Mouse (Mus musculus): ENCODE data around the gene Rph3a. TPM values are rescaled to one million over a fixed set of nuclear protein-coding genes. Genes with fewer than 3 reads are reported as not detected.
"Not testable (repeated sequence)": the region's sequence is repeated elsewhere in the genome, so short reads cannot be mapped to it uniquely, and the experiment has no call there.

Gene Rph3a
- total RNA-seq, 2 experiments from 2014 or later = not detected

DNA sequence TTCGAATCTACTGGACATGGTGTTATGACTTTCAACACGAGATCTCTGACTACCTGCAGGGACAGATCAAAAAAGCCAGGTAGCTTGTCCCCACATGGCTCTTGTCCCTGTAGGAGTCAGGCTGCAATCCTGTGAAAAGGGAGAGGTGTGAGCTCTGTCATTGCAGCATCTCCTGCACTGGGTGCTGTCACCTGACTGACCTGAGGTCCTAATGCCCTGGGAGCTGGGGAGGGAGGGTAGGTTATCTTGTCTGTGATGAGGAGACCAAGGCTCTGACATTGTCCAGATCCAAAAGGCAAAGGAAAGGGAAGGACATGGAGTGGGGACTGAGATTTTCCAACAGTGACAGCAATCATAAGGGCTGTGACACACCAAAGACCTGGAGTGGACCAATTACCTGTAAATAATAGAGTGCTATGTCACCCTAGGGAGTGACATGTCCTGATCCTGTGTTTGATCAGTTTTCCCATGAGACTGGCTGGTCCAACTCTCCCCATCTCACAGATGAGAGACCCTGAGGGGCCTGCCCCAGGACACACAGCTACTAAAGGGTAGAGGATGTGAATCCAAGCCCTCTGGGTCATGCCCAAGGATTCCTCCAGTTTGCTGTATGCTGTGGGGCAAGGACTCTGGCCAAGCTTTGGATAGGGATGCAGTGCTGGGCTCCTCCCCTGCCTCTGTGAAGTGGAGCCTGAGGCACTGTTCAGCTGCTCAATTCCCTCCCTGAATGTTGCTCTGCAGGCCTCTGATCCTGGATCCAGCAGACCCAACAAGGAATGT lies 90.5 kb downstream of the Rph3a start:
- DNase-seq; intact Hi-C loops (cut with DNase I): not testable (repeated sequence)

DNA sequence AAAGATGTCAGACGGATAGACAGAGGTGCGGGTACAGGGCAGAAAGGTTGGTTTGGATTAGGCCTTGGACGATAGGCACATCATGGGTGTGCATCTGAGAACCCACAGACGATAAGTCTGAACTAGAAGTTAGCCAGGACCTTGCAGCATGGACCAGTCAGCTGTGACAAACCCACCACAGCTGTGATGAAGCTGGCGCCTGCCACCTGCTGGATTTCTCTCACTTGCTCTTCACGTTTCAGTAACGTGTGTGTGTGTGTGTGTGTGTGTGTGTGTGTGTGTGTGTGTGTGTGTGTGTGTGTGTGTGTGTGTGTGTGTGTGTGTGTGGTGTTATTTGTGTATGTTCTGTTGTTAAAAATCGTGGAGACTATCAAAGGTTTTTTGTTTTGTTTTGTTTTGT lies 95.7 kb downstream of the Rph3a start, which contains the start of gene Oas1d:
Gene Oas1d (plus strand): TSS at position 333 of the 400 bp plus-strand sequence.
- DNase-seq; intact Hi-C loops (cut with DNase I): not testable (repeated sequence)

DNA sequence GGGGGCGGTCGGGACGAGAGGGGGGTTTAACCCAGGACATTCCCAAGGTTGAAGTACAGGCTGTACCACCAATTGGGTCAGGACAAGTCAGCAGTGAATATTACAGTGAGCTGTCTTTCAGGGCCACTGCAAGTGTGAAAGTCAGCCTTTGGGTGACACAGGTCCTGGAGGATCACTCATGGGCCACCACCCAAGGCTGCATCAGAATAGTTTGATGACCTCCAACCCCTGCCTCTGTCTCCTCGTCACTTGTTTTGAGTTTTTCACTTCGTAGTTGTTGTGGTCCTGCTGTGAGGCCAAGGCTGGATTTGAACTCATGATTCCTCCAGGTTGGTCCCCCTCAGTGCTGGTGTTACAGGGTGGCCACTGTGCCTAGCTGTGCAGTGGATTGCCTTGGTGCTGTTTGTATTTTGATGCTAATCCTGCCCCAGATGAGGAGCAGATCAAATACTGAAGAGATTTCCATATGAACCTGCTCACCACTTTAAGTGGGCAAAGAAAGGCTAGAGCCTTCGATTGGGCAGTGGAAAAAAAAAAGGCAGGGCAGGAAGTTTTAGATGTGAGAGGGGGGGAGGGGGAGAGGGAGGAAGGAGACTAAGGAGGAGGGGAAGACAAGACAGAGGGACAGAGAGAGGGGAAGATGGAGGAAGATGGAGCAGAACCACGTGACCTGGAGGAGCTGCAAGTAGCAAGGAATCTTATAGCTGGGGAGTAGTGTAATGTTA lies 101.5 kb downstream of the Rph3a start:
- no peak for DNase-seq
- intact Hi-C loops (cut with DNase I) = no loop called here

DNA sequence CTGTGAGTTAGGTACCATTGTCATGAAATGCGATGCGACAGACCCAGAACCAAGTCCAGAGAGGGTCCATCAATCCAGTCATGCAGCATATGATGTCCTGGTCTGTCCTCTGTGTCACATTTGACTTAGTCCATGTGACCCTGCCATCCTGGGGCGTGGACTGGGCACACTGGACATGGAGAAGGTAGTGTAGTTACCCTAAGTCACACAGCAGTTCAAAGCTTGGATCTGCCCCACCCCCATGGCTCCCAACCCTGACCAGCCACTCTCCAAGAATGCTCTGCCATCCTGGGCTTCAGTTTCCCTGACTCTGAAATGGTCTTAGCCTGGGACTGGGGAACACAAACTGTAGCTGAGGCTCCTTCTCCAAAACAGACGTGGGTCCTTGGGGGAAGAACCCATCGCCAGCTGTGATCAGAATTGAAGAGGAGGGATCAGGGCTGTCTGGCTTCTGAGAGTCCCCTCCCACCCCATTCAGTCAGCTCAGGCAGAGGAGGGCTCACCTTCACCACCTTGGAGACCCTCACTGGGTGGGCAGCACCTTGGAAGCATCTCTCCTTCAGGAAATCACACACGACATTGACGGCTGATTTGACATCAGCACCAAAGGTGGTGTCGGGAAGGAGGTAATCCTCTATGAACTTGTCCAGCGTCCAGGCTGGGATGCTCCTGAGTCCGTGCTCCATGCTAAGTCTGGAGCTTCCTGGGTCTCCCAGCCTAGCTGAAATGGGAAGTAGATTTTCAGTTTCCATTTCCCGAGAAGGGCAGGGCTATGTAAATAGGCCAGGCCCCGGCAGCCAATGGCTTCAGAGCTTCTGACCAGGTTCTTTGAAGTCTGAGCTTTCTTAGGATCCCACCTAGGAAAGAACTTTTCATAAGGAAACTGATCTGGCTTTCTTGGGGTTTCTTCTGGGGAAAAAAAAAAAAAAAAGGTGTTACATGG lies 102.8 kb downstream of the Rph3a start, which contains the start of gene Oas1a:
Gene Oas1a (minus strand): TSS at position 731 of the 943 bp plus-strand sequence.
- intact Hi-C loops (cut with DNase I); DNase-seq: not testable (repeated sequence)

DNA sequence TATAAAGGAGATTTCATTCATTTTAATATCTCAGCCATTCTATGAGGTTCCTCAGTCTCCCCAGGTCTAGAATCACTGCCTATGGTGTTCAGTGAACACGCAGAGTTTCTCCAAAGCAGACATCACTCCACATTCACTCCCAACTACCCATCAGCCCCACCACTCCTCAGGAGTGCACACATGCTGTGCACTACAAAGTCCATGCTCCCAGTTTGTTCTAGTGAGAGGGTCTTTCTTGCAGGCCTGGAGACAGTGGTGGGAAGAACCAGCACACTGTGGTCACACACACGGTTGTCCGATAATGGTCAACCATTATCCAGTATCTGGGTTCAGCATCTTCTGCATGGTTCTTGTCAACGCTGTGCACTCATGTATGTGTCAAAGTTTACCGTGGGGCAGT lies 107.8 kb downstream of the Rph3a start:
- intact Hi-C loops (cut with DNase I) = no loop called here
- DNase-seq = no peak

DNA sequence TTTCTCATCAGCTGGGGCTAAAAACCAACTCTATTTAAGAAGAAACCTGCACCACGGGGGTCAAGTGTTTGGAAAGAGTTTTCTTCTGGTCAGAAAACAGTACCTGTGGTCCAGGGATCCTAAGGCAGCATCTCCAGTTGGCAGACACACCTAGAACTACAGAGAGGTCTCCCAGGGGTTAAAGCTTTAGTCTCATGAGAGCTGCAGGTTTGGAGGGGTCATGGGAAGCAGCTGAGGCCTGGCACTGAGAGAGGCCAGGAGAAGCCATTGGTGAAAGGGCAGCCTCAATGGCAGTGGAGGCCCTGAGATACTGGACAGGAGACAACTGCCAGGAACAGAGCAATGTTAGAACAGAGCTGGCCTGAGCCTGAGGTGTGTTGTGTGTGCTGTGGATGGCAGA lies 109.2 kb downstream of the Rph3a start:
- DNase-seq = no peak
- intact Hi-C loops (cut with DNase I) = loop anchor here (2.0 kb wide), 1 partner anchor 14 kb away; the partner anchor contains the start of gene Oas1g

DNA sequence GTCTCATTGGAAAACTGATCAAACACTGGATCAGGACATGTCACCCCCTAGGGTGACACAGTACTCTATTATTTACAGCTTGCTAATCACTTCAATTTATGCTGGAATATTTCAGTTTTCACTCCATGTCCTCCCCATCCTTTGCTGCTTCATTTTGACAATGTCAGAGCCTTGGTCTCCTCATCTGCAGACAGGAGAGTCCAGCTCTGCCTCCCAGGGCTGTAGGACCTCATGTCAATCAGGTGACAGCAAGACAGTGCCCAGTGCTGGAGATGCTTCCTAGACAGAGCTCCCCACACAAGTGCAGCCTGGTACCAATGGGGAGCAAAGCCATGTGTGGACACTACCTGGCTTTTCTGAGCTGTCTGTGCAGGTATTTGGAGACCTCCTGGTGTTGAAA lies 111.2 kb downstream of the Rph3a start:
- intact Hi-C loops (cut with DNase I) = loop anchor here (1.0 kb wide), 1 partner anchor 19 kb away; no protein-coding TSS in a partner anchor
- DNase-seq = no peak

DNA sequence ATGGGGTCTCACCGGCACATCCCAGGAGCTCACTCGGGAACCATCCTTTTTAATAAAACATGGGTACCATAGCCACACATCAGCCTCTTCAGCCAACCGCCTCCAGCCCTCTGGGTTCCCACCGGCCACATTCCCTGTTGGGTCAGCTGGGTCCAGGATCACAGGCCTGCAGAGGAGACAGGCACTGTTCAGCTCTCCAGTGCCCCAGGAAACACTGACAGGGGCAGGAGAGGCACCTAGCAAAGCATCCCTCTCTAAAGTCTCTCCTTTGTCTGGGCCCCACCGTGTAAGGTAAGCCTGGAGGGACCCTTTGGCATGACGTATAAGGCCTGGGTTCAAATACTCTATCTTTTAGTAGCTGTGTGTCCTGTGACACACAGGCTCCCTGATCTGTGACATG lies 111.6 kb downstream of the Rph3a start:
- intact Hi-C loops (cut with DNase I) = loop anchor here (1.0 kb wide), 1 partner anchor 19 kb away; no protein-coding TSS in a partner anchor
- DNase-seq = no peak

DNA sequence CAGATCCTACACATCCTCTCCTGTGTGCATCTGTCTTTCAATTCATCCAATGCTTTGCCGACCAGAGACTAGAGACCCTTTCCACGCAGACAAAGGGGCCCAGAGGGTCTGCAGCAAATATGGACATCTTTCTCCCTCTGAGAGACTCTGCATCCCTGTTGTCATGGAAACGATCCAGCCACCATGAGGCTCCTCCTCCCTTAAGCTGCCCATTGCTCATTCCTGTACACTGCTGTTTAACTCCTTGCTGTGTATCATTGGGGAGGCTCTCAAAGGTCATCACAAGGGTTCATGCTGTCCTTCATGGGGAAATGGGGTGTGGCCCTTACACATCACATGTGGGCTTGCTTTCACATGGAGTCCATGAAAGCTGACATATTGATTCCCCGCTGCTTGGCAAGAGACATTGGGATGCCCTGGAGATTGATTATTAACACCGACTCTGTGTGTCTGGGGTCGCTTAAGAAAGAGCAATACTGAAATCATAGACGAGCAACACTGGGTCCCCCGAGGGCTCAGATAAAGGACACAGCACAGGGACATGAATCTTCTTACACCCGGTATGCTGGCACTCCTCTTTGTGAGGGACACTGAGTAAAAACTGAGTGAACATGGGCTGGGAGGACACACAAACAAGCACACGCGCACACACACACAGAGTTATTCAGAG lies 114.5 kb downstream of the Rph3a start:
- intact Hi-C loops (cut with DNase I) = no loop called here
- no peak for DNase-seq

DNA sequence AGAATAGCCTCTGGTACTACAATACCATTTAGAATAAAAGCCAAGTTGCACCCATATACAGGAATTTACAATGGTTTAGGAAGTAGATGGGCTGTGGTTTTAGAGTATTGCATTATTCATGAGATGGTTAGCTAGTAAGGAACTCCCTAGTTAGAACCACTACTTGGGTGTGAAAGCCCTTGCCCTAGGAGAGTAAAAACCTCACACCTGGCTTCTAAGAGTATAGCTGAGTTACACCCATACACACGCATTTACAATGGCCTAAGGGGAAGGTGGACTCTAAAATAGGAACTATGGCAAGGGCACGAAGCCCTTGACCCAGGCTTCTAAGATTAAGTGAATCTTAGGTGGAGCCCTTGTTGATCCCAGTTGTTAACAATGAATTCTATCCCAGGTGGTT lies 115.2 kb downstream of the Rph3a start:
- DNase-seq; intact Hi-C loops (cut with DNase I): not testable (repeated sequence)

DNA sequence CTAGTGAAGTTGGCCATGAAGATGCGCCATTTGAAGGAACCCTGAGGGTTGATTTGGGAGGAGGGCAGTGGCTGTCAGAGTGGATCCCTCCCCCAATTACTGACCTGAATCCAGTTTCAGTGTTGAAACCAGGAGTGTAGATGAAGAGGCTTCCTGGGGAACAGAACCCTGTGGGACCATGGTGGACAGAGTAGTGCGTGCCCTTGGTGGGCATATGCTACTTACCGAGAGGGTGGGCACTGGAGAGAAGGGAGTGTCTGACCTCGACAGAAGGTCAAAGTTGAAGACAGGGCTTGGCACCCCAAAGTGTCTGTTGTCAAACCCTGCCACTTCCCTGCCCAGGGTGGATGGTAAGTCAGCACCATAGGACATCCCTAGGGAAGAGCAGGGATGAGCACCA lies 116.0 kb downstream of the Rph3a start:
- DNase-seq; intact Hi-C loops (cut with DNase I): not testable (repeated sequence)

DNA sequence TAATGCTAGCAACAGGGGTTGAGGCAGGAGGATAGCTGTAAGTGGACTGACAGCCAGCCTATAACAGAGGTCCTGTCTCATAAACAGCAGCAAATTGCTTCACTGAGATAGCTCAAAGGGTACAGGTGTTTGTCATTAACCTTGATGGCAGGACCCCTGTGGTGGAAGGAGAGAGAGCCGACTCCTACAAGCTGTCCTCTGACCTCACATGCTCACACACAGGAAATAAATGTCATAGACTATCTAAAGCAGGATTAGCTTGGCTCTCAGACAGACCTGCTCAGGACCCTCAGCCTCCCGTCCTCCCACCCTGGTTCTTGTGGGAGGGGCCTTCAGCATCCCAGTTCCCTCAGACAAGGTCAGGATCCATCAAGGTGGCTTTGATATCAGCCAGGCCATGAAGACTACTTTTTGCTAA lies 117.6 kb downstream of the Rph3a start:
- intact Hi-C loops (cut with DNase I) = no loop called here
- DNase-seq = no peak

DNA sequence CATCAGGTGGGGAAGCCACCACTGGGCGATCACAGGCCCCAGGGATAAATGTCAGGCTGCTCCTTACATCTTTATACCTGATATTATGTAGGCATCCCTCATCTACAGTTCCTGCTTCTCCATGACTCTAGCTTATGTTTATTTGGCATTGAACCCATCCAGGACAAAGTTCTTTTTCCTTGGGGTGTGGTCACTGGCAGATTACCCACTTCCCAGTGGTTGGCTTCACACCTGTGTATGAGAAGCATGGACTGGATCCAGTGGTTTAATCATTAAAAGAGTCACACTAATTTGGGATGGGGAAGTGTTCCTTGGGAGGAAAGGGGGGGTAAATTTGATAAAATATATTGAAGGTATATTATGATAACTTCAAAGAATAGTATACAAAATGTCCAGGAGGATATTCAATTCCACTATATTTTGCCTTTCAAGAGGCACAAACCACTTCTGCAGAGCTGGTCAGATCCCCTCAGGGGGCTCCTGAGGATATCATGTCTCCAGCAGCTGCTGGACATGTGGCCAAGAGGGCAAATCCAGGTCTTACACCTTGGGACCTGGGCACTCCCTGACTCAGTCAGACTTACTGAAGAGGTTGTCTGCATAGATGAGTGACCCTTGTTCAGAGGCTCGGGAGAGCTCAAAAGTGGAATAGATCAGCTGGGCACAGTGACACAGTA lies 118.2 kb downstream of the Rph3a start:
- intact Hi-C loops (cut with DNase I); DNase-seq: not testable (repeated sequence)

DNA sequence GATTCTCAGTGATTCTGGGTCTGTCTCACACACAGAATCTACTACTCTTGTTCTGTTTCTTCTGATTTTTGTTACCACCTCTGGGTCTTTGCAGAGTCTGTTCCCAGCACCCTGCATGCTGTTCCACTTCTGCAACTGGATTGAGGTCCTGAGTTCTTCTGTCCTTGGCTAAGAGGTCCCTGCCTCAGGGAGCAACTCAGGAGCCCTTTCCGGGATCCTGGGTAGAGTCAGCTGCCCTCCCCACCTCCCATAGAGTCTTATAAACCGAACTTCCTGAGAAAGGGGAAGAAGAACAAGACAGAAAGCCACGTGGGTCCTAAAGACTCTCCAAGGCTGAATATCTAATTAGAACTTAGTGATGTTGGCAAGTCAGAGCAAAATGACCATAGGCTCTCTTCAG lies 118.9 kb downstream of the Rph3a start:
- intact Hi-C loops (cut with DNase I) = no loop called here
- DNase-seq = no peak

Other genes starting within 250 kb of the Rph3a start
- under 1 TPM in 1 of 2 experiments, not detected in 1; 0.51 TPM for gene Oas3, start 232.4 kb downstream of the Rph3a start, total RNA-seq (2021)
- gene Oas1e, start 214.6 kb downstream of the Rph3a start, total RNA-seq (2021) = not detected
- gene Oas1c, start 197.6 kb downstream of the Rph3a start, total RNA-seq (2021) = under 1 TPM; 0.62 to 0.89 TPM
- not detected for gene Oas1f, start 162.7 kb downstream of the Rph3a start, total RNA-seq (2021)
- gene Oas1h, start 148.7 kb downstream of the Rph3a start, total RNA-seq (2021) = not detected
- gene Oas1g, start 122.5 kb downstream of the Rph3a start, total RNA-seq (2021) = under 1 TPM in 1 of 2 experiments, not detected in 1; 0.73 TPM
- 1 to 10 TPM in 1 of 2 experiments, under 1 TPM in 1; 0.75 to 2.1 TPM for gene Oas1a, start 102.6 kb downstream of the Rph3a start, total RNA-seq (2021)
- gene Oas1d, start 95.6 kb downstream of the Rph3a start, total RNA-seq (2021) = not detected
- 100 to 1,000 TPM; 166 to 210 TPM for gene Ptpn11, start 181.3 kb upstream of the Rph3a start, total RNA-seq (2021)
- 100 to 1,000 TPM; 519 to 543 TPM for gene Rpl6, start 194.4 kb upstream of the Rph3a start, total RNA-seq (2021)
- gene Hectd4, start 210.1 kb upstream of the Rph3a start, total RNA-seq (2021) = 10 to 100 TPM; 21.1 to 24.4 TPM